Comparison of ENCODE assay signal across 8 mouse cellular contexts in genomic region chr14:60379323-60379957, GRCm38 (mm10). TPM values are rescaled to one million over a fixed set of nuclear protein-coding genes. Genes with fewer than 3 reads are reported as not detected.
A peak's percentile ranks its signal among the peaks of the same experiment; 100 is the strongest.
DNase-seq lines count a peak whose midpoint lies in the region; ATAC-seq and TF ChIP-seq lines count a peak whose summit lies in the region.

No protein-coding gene starts in this region.

- H3K36me3 ChIP-seq in heart, embryonic 16.5 days (ENCODE audit: control insufficient read depth, insufficient read depth), result no peaks in the 10 kb centered on the region
- peaks cover 8% of the 10 kb centered on the region for H3K36me3 ChIP-seq in forebrain, embryonic 14.5 days (ENCODE audit: control insufficient read depth, insufficient read depth, low read length)
- no peaks in the 10 kb centered on the region for H3K36me3 ChIP-seq in liver, embryonic 14.5 days (replicated peaks; ENCODE audit: control insufficient read depth, insufficient read depth, low read depth)

- TF ChIP-seq EP300 in liver, embryonic 14.5 days (IDR thresholded peaks at IDR 0.05; ENCODE audit: low read depth), result no peak

- H3K27me3 ChIP-seq in heart, embryonic 16.5 days (ENCODE audit: control insufficient read depth, insufficient read depth, low read length), result peaks cover 39% of the 10 kb centered on the region
- no peaks in the 10 kb centered on the region for H3K27me3 ChIP-seq in forebrain, embryonic 14.5 days (replicated peaks; ENCODE audit: control insufficient read depth, insufficient read depth, low read length)
- H3K27me3 ChIP-seq in liver, embryonic 14.5 days (ENCODE audit: control insufficient read depth, insufficient read depth, low read length), result peaks cover 32% of the 10 kb centered on the region

- no peak for DNase-seq in heart, adult 18-20 months
- peak; percentile 74 for DNase-seq in brain, adult 2 months (ENCODE audit: low read depth, low spot score)
- no peak for DNase-seq in forebrain, embryonic 14.5 days (ENCODE audit: low spot score)
- DNase-seq in liver, embryonic 14.5 days (ENCODE audit: low read depth in 3 of 3, low spot score in 3 of 3), result no peak
- DNase-seq in gastrocnemius, postnatal 25 days, result no peak
- no peak for DNase-seq in yolk sac, embryonic 10.5 days (ENCODE audit: low spot score)

- no peak overlapping the region for H3K27ac ChIP-seq in heart, embryonic 16.5 days (ENCODE audit: low read length)
- H3K27ac ChIP-seq in forebrain, embryonic 14.5 days (ENCODE audit: low read depth, low read length), result peak overlapping the region; percentile 95; the same call in 1 of the 2 replicates
- H3K27ac ChIP-seq in liver, embryonic 14.5 days, result no peak overlapping the region

- H3K9me3 ChIP-seq in heart, embryonic 16.5 days (replicated peaks; ENCODE audit: control insufficient read depth, low read length), result no peaks in the 10 kb centered on the region
- H3K9me3 ChIP-seq in forebrain, embryonic 14.5 days (replicated peaks; ENCODE audit: control insufficient read depth, low read length), result no peaks in the 10 kb centered on the region
- H3K9me3 ChIP-seq in liver, embryonic 14.5 days (ENCODE audit: control insufficient read depth, low read length), result no peaks in the 10 kb centered on the region

- H3K4me3 ChIP-seq in heart, embryonic 16.5 days (ENCODE audit: low read length), result peak overlapping the region; percentile 65
- peak overlapping the region; percentile 91 for H3K4me3 ChIP-seq in forebrain, embryonic 14.5 days (ENCODE audit: low read depth, low read length)
- peak overlapping the region; percentile 37 to 47; a peak in 3 of 4 replicates for H3K4me3 ChIP-seq in liver, embryonic 14.5 days (ENCODE audit: insufficient read depth in 1 of 2, low read depth in 2 of 2, low read length in 2 of 2)

- peaks cover 6% of the 10 kb centered on the region for H3K4me1 ChIP-seq in heart, embryonic 16.5 days (ENCODE audit: control insufficient read depth, insufficient read depth, low read length)
- peaks cover 43% of the 10 kb centered on the region for H3K4me1 ChIP-seq in forebrain, embryonic 14.5 days (ENCODE audit: control insufficient read depth, insufficient read depth, low read length)
- H3K4me1 ChIP-seq in liver, embryonic 14.5 days (replicated peaks; ENCODE audit: control insufficient read depth in 2 of 2, insufficient read depth in 2 of 2, low read length in 1 of 2), result no peaks in the 10 kb centered on the region

- WGBS in heart, embryonic 16.5 days, result 49% methylated on average over 20 of the region's 20 CpGs
- 55% methylated on average over 20 of the region's 20 CpGs for WGBS in forebrain, embryonic 14.5 days
- WGBS in liver, embryonic 14.5 days (ENCODE audit: insufficient replicate concordance), result 42% methylated on average over 20 of the region's 20 CpGs

- H3K9ac ChIP-seq in heart, embryonic 16.5 days (ENCODE audit: low read length), result no peak overlapping the region; the same call in 1 of the 2 replicates
- peak overlapping the region; percentile 93 for H3K9ac ChIP-seq in forebrain, embryonic 14.5 days (ENCODE audit: low read length)
- H3K9ac ChIP-seq in liver, embryonic 14.5 days (replicated peaks), result no peak overlapping the region

- TF ChIP-seq CTCF in liver, embryonic 14.5 days (IDR thresholded peaks at IDR 0.05; ENCODE audit: low read depth), result no peak

- ATAC-seq in heart, embryonic 16.5 days (replicated peaks; ENCODE audit: extremely low read depth, insufficient read depth, low FRiP score), result no peak
- 0 out of 2 replicates have a peak, but pooled peaks have one; percentile 0 for ATAC-seq in forebrain, embryonic 14.5 days
- no peak for ATAC-seq in liver, embryonic 14.5 days (ENCODE audit: insufficient read depth)
- no peak for ATAC-seq in megakaryocyte progenitor cell, adult 5-6 weeks (replicated peaks; ENCODE audit: poor library complexity)

- H3K4me2 ChIP-seq in heart, embryonic 16.5 days (ENCODE audit: low read depth, low read length), result peak overlapping the region; percentile 96
- peak overlapping the region; percentile 87 for H3K4me2 ChIP-seq in forebrain, embryonic 14.5 days (ENCODE audit: low read length)
- H3K4me2 ChIP-seq in liver, embryonic 14.5 days (ENCODE audit: low read depth), result peak overlapping the region; percentile 57

RNA-seq across cellular contexts. Expression of gene Amer2, which starts 6.4 kb away (rescaled TPM):
- 0.21 and 0.41 TPM in 2 replicates for polyA plus RNA-seq in heart, embryonic 16.5 days (2015; fragmentation: Nextera tagmentation; extraction: Ambion mirVana)
- not detected for total RNA-seq in heart, adult 18-20 months (2021)
- polyA plus RNA-seq in forebrain, embryonic 14.5 days (2014; fragmentation: Nextera tagmentation; extraction: Ambion mirVana), result 9.4 and 16.0 TPM in 2 replicates
- 0.17 and 0.18 TPM in 2 replicates for polyA plus RNA-seq in liver, embryonic 14.5 days (2012; rRNA removed)
- 0.15 and 0.23 TPM in 2 replicates for polyA plus RNA-seq in liver, embryonic 14.5 days (2014; fragmentation: Nextera tagmentation; extraction: Ambion mirVana)
- total RNA-seq in megakaryocyte progenitor cell, adult 5-6 weeks (2015), result 0.37 and 0.49 TPM in 2 replicates
- under 0.01 and 0.17 TPM in 2 replicates for total RNA-seq in megakaryocyte progenitor cell, adult 5-6 weeks (2017)
- total RNA-seq in gastrocnemius, postnatal 25 days (2021), result under 1 TPM; 0.03 to 0.05 TPM
